7 mouse cellular contexts compared by ENCODE assay signal in genomic region chr19:38223356-38223904, GRCm38 (mm10). TPM values are rescaled to one million over a fixed set of nuclear protein-coding genes. Genes with fewer than 3 reads are reported as not detected.
DNase-seq lines count a peak whose midpoint lies in the region; ATAC-seq lines count a peak whose summit lies in the region.

No protein-coding gene starts in this region.

- peak overlapping the region; percentile 75 for H3K4me3 ChIP-seq in lung, embryonic 16.5 days (ENCODE audit: low read length)
- peak overlapping the region; percentile 51 for H3K4me3 ChIP-seq in hindbrain, embryonic 12.5 days
- peak overlapping the region; percentile 40 for H3K4me3 ChIP-seq in midbrain, embryonic 11.5 days (ENCODE audit: low read depth, low read length)

- 8% methylated on average over 12 of the region's 12 CpGs for WGBS in lung, embryonic 16.5 days
- WGBS in hindbrain, embryonic 12.5 days: 14% methylated on average over 12 of the region's 12 CpGs
- WGBS in midbrain, embryonic 11.5 days: 15% methylated on average over 12 of the region's 12 CpGs

- peak overlapping the region; percentile 86 for H3K9ac ChIP-seq in lung, embryonic 16.5 days (ENCODE audit: low read length)
- H3K9ac ChIP-seq in hindbrain, embryonic 12.5 days: peak overlapping the region; percentile 66
- H3K9ac ChIP-seq in midbrain, embryonic 11.5 days (ENCODE audit: low read length): peak overlapping the region; percentile 55

- peak; percentile 32 for ATAC-seq in lung, embryonic 16.5 days (ENCODE audit: low read depth)
- ATAC-seq in hindbrain, embryonic 12.5 days (ENCODE audit: low FRiP score): peak; percentile 41
- ATAC-seq in midbrain, embryonic 11.5 days (ENCODE audit: low FRiP score): peak; percentile 49

- H3K9me3 ChIP-seq in lung, embryonic 16.5 days (ENCODE audit: control insufficient read depth, low read length): no peaks in the 10 kb centered on the region
- H3K9me3 ChIP-seq in hindbrain, embryonic 12.5 days (replicated peaks): no peaks in the 10 kb centered on the region
- no peaks in the 10 kb centered on the region for H3K9me3 ChIP-seq in midbrain, embryonic 11.5 days (ENCODE audit: control insufficient read depth, low read length)

- H3K27me3 ChIP-seq in lung, embryonic 16.5 days (ENCODE audit: control insufficient read depth, insufficient read depth, low read depth, low read length): no peaks in the 10 kb centered on the region
- H3K27me3 ChIP-seq in hindbrain, embryonic 12.5 days: no peaks in the 10 kb centered on the region
- no peaks in the 10 kb centered on the region for H3K27me3 ChIP-seq in midbrain, embryonic 11.5 days (ENCODE audit: control insufficient read depth, insufficient read depth, low read length)

- H3K36me3 ChIP-seq in lung, embryonic 16.5 days (ENCODE audit: control insufficient read depth, insufficient read depth, low read length): 0 out of 2 replicates have a peak, but pooled peaks cover under 1% of the 10 kb centered on the region
- peaks cover 3% of the 10 kb centered on the region for H3K36me3 ChIP-seq in hindbrain, embryonic 12.5 days
- 0 out of 2 replicates have a peak, but pooled peaks cover 2% of the 10 kb centered on the region for H3K36me3 ChIP-seq in midbrain, embryonic 11.5 days (ENCODE audit: control insufficient read depth, insufficient read depth, low read length)

- H3K4me2 ChIP-seq in lung, embryonic 16.5 days (ENCODE audit: low read depth, low read length): peak overlapping the region; percentile 90
- peak overlapping the region; percentile 65 for H3K4me2 ChIP-seq in hindbrain, embryonic 12.5 days (replicated peaks)
- H3K4me2 ChIP-seq in midbrain, embryonic 11.5 days: peak overlapping the region; percentile 73

- H3K4me1 ChIP-seq in lung, embryonic 16.5 days (replicated peaks; ENCODE audit: control insufficient read depth, insufficient read depth, low read length): peaks cover 5% of the 10 kb centered on the region
- H3K4me1 ChIP-seq in hindbrain, embryonic 12.5 days: peaks cover 7% of the 10 kb centered on the region
- H3K4me1 ChIP-seq in midbrain, embryonic 11.5 days (ENCODE audit: control insufficient read depth, insufficient read depth, low read length): peaks cover 5% of the 10 kb centered on the region

- peak overlapping the region; percentile 89 for H3K27ac ChIP-seq in lung, embryonic 16.5 days (ENCODE audit: low read length)
- peak overlapping the region; percentile 89 for H3K27ac ChIP-seq in hindbrain, embryonic 12.5 days
- peak overlapping the region; percentile 90 for H3K27ac ChIP-seq in midbrain, embryonic 11.5 days (ENCODE audit: low read depth, low read length)

- no peak for DNase-seq in lung, postnatal 10 days
- peak; percentile 13 to 23 for DNase-seq in cerebellum, postnatal 25 days
- no peak for DNase-seq in midbrain, embryonic 11.5 days (ENCODE audit: low spot score, missing footprints)
- no peak for DNase-seq in urinary bladder, postnatal 14 days (ENCODE audit: low spot score)
- DNase-seq in adrenal gland, adult 2 months: no peak

RNA-seq across cellular contexts. Expression of gene Fra10ac1, which starts 0.5 kb away (rescaled TPM):
- 29.9 and 31.7 TPM in 2 replicates for polyA plus RNA-seq in lung, embryonic 16.5 days (2015; fragmentation: Nextera tagmentation; extraction: Ambion mirVana)
- polyA plus RNA-seq in hindbrain, embryonic 12.5 days (2016; fragmentation: Nextera tagmentation; extraction: Ambion mirVana): 52.7 and 55.2 TPM in 2 replicates
- 45.7 and 47.5 TPM in 2 replicates for polyA plus RNA-seq in midbrain, embryonic 11.5 days (2014; fragmentation: Nextera tagmentation; extraction: Ambion mirVana)
- total RNA-seq in adrenal gland, adult 2 months (2021): 10 to 100 TPM; 11.2 to 16.3 TPM
- 2.6 and 4.5 TPM in 2 replicates for polyA plus RNA-seq in adrenal gland, adult 2 months (2012; rRNA removed)

RNA-seq across cellular contexts. Expression of gene Lgi1, which starts 40.9 kb away (rescaled TPM):
- polyA plus RNA-seq in lung, embryonic 16.5 days (2015; fragmentation: Nextera tagmentation; extraction: Ambion mirVana): 0.21 and 0.28 TPM in 2 replicates
- polyA plus RNA-seq in hindbrain, embryonic 12.5 days (2016; fragmentation: Nextera tagmentation; extraction: Ambion mirVana): 5.2 and 5.5 TPM in 2 replicates
- polyA plus RNA-seq in midbrain, embryonic 11.5 days (2014; fragmentation: Nextera tagmentation; extraction: Ambion mirVana): 2.0 and 2.5 TPM in 2 replicates
- total RNA-seq in adrenal gland, adult 2 months (2021): 1 to 10 TPM in 1 of 2 experiments, under 1 TPM in 1; 0.43 to 1.8 TPM
- polyA plus RNA-seq in adrenal gland, adult 2 months (2012; rRNA removed): 0.09 TPM in 2 replicates

Comparison
In these comparisons a context has a peak if more than half of its experiments do, and no peak if none do; other contexts are left out.
1. DNase-seq: peak in cerebellum, postnatal 25 days (2 of 2); none in lung, postnatal 10 days (single experiment), midbrain, embryonic 11.5 days (single experiment), urinary bladder, postnatal 14 days (single experiment) and adrenal gland, adult 2 months (single experiment).
2. Peak in every context shown above with its lines, with median percentiles within 50 percentile points of each other: ATAC-seq, H3K27ac ChIP-seq, H3K4me2 ChIP-seq, H3K4me3 ChIP-seq and H3K9ac ChIP-seq.